In the genomic region with DNA sequence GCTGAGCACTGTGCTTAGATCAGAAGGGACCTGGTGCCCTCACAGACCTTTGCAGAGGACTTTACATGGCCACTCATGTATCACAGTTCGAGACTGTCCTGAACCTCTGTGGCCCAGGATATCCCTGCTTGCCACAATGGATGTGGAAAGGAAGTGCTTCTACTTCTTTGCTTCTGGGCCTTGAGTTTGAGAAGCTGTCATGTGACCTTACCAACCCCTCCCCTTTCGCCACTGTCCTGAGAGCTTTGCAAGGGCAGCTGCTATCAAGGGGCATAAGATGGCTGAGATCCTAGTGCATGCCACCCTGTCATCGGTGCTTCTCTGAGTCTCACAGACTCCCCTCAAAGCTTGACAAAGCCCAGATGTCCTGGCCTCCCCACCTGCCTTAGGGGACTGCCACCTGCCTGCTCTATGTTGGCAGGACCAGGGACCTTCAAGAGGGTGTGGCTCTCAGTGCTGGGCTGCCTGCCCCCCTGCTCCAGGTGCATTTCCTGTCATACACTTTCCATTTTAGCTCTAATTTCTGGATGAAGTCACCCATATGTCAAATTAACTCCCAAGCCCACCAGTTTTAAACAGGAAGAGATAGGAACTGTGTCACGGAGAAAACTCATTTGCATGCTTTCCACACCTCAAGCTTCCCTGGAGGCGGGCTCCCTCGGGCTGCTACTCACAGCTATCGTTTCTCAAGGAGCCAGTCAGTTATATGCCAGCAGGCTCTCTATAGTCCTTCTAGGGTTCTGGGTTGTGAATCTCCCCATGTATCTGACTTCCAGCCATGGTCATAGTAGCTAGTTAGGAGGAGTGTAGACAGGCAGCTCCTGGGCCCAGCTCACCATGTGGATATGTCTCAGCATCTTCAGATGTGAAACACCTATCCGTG, we compare ENCODE assay signal across 13 mouse cellular contexts.
DNase-seq lines count a peak whose midpoint lies in the region; ATAC-seq lines count a peak whose summit lies in the region.
"Had no signal": no experiment of that assay in that cellular context is flagged by ENCODE, and none has a peak within 500 bp of the region (broad histone marks: within the 10 kb centered on the region; RNA-seq: fewer than 3 reads in every experiment).

No protein-coding gene starts in this region.

- no peak overlapping the region for H3K9ac ChIP-seq in heart, embryonic 12.5 days
- H3K9ac ChIP-seq in heart, embryonic 11.5 days (ENCODE audit: low read depth, low read length) = no peak overlapping the region
- H3K9ac ChIP-seq in midbrain, embryonic 13.5 days (replicated peaks) = no peak overlapping the region
- H3K9ac ChIP-seq in midbrain, embryonic 14.5 days (replicated peaks; ENCODE audit: low read length) = no peak overlapping the region
- H3K9ac ChIP-seq: heart, embryonic 15.5 days; intestine, embryonic 15.5 days; liver, embryonic 13.5 days had no signal

- H3K27ac ChIP-seq in heart, embryonic 12.5 days (ENCODE audit: poor library complexity, severe bottlenecking) = no peak overlapping the region
- no peak overlapping the region for H3K27ac ChIP-seq in heart, embryonic 11.5 days (ENCODE audit: low read depth, low read length)
- H3K27ac ChIP-seq in midbrain, embryonic 13.5 days = peak overlapping the region; percentile 67
- no peak overlapping the region for H3K27ac ChIP-seq in midbrain, embryonic 10.5 days (replicated peaks)
- peak overlapping the region; percentile 75 for H3K27ac ChIP-seq in midbrain, embryonic 14.5 days (replicated peaks; ENCODE audit: low read depth, low read length)
- H3K27ac ChIP-seq: heart, embryonic 15.5 days; intestine, embryonic 15.5 days; liver, embryonic 13.5 days had no signal

- no peak overlapping the region for H3K4me2 ChIP-seq in heart, embryonic 12.5 days
- no peak overlapping the region for H3K4me2 ChIP-seq in heart, embryonic 11.5 days
- no peak overlapping the region for H3K4me2 ChIP-seq in midbrain, embryonic 13.5 days (replicated peaks)
- H3K4me2 ChIP-seq in midbrain, embryonic 14.5 days (ENCODE audit: low read length) = no peak overlapping the region
- H3K4me2 ChIP-seq: heart, embryonic 15.5 days; intestine, embryonic 15.5 days; liver, embryonic 13.5 days had no signal

- H3K36me3 ChIP-seq in heart, embryonic 12.5 days = no peaks in the 10 kb centered on the region
- no peaks in the 10 kb centered on the region for H3K36me3 ChIP-seq in heart, embryonic 11.5 days (ENCODE audit: control insufficient read depth, insufficient read depth, low read length)
- H3K36me3 ChIP-seq in midbrain, embryonic 13.5 days = no peaks in the 10 kb centered on the region
- no peaks in the 10 kb centered on the region for H3K36me3 ChIP-seq in midbrain, embryonic 10.5 days
- H3K36me3 ChIP-seq in midbrain, embryonic 14.5 days (ENCODE audit: control insufficient read depth, insufficient read depth, low read length) = no peaks in the 10 kb centered on the region
- H3K36me3 ChIP-seq: heart, embryonic 15.5 days; intestine, embryonic 15.5 days; liver, embryonic 13.5 days had no signal

- H3K27me3 ChIP-seq in heart, embryonic 12.5 days (replicated peaks) = no peaks in the 10 kb centered on the region
- H3K27me3 ChIP-seq in heart, embryonic 11.5 days (ENCODE audit: control insufficient read depth, insufficient read depth, low read length) = no peaks in the 10 kb centered on the region
- no peaks in the 10 kb centered on the region for H3K27me3 ChIP-seq in midbrain, embryonic 13.5 days
- no peaks in the 10 kb centered on the region for H3K27me3 ChIP-seq in midbrain, embryonic 10.5 days (ENCODE audit: low read depth, poor library complexity, severe bottlenecking)
- no peaks in the 10 kb centered on the region for H3K27me3 ChIP-seq in midbrain, embryonic 14.5 days (ENCODE audit: control insufficient read depth, insufficient read depth, low read length)
- H3K27me3 ChIP-seq: heart, embryonic 15.5 days; intestine, embryonic 15.5 days; liver, embryonic 13.5 days had no signal

- H3K4me3 ChIP-seq in heart, embryonic 12.5 days = no peak overlapping the region
- no peak overlapping the region for H3K4me3 ChIP-seq in heart, embryonic 11.5 days (ENCODE audit: low read depth, low read length)
- H3K4me3 ChIP-seq in midbrain, embryonic 13.5 days (replicated peaks) = no peak overlapping the region
- H3K4me3 ChIP-seq in midbrain, embryonic 10.5 days = no peak overlapping the region
- no peak overlapping the region for H3K4me3 ChIP-seq in midbrain, embryonic 14.5 days (replicated peaks; ENCODE audit: low read depth, low read length)
- H3K4me3 ChIP-seq: heart, embryonic 15.5 days; intestine, embryonic 15.5 days; liver, embryonic 13.5 days had no signal

- ATAC-seq in heart, embryonic 12.5 days (ENCODE audit: insufficient number of reproducible peaks, low FRiP score) = 0 out of 2 replicates have a peak, but pooled peaks have one; percentile 55
- no peak for ATAC-seq in heart, embryonic 11.5 days (replicated peaks; ENCODE audit: insufficient number of reproducible peaks, low FRiP score, low TSS enrichment)
- ATAC-seq in midbrain, embryonic 13.5 days = peak; percentile 7; the same call in 1 of the 2 replicates
- ATAC-seq in midbrain, embryonic 14.5 days (ENCODE audit: low FRiP score, low TSS enrichment) = no peak
- ATAC-seq: intestine, embryonic 15.5 days had no signal

- 52% methylated on average over 8 of the region's 8 CpGs for WGBS in heart, embryonic 12.5 days
- 57% methylated on average over 8 of the region's 8 CpGs for WGBS in heart, embryonic 11.5 days (ENCODE audit: insufficient replicate concordance)
- 69% methylated on average over 8 of the region's 8 CpGs for WGBS in midbrain, embryonic 13.5 days
- 82% methylated on average over 8 of the region's 8 CpGs for WGBS in midbrain, embryonic 10.5 days
- 62% methylated on average over 8 of the region's 8 CpGs for WGBS in midbrain, embryonic 14.5 days

- H3K9me3 ChIP-seq in heart, embryonic 12.5 days (replicated peaks) = no peaks in the 10 kb centered on the region
- no peaks in the 10 kb centered on the region for H3K9me3 ChIP-seq in heart, embryonic 11.5 days (replicated peaks; ENCODE audit: control insufficient read depth, low read length)
- H3K9me3 ChIP-seq in midbrain, embryonic 13.5 days = no peaks in the 10 kb centered on the region
- H3K9me3 ChIP-seq in midbrain, embryonic 10.5 days (replicated peaks) = no peaks in the 10 kb centered on the region
- no peaks in the 10 kb centered on the region for H3K9me3 ChIP-seq in midbrain, embryonic 14.5 days (ENCODE audit: control insufficient read depth, low read length)
- H3K9me3 ChIP-seq: heart, embryonic 15.5 days; intestine, embryonic 15.5 days; liver, embryonic 13.5 days had no signal

- DNase-seq in midbrain, embryonic 10.5 days (ENCODE audit: low spot score) = no peak
- peak; percentile 56 for DNase-seq in midbrain, embryonic 14.5 days
- DNase-seq in spleen, postnatal 10 days (ENCODE audit: low spot score in 2 of 2) = no peak
- no peak for DNase-seq in urinary bladder, postnatal 14 days (ENCODE audit: low spot score)
- DNase-seq: adrenal gland, postnatal 36 days; cerebellum, adult 11-12 months; kidney, postnatal 14 days; liver, embryonic 13.5 days had no signal

- H3K4me1 ChIP-seq in heart, embryonic 12.5 days (replicated peaks) = no peaks in the 10 kb centered on the region
- H3K4me1 ChIP-seq in heart, embryonic 11.5 days (ENCODE audit: control insufficient read depth, insufficient read depth, low read length) = no peaks in the 10 kb centered on the region
- peaks cover 41% of the 10 kb centered on the region for H3K4me1 ChIP-seq in midbrain, embryonic 13.5 days (replicated peaks)
- H3K4me1 ChIP-seq in midbrain, embryonic 10.5 days = peaks cover 33% of the 10 kb centered on the region
- H3K4me1 ChIP-seq in midbrain, embryonic 14.5 days (ENCODE audit: control insufficient read depth, insufficient read depth, low read length) = peaks cover 35% of the 10 kb centered on the region
- H3K4me1 ChIP-seq: heart, embryonic 15.5 days; intestine, embryonic 15.5 days; liver, embryonic 13.5 days had no signal

Comparison
In these comparisons a context has a peak if more than half of its experiments do, and no peak if none do; other contexts are left out.
1. ATAC-seq: peak in heart, embryonic 12.5 days (single experiment) and midbrain, embryonic 13.5 days (single experiment); none in heart, embryonic 11.5 days (single experiment) and midbrain, embryonic 14.5 days (single experiment).
2. H3K27ac ChIP-seq: peak in midbrain, embryonic 13.5 days (single experiment) and midbrain, embryonic 14.5 days (single experiment); none in heart, embryonic 12.5 days (single experiment), heart, embryonic 11.5 days (single experiment) and midbrain, embryonic 10.5 days (single experiment).